Mouse (Mus musculus): ENCODE measurements around the gene Prrc2b.

DNA sequence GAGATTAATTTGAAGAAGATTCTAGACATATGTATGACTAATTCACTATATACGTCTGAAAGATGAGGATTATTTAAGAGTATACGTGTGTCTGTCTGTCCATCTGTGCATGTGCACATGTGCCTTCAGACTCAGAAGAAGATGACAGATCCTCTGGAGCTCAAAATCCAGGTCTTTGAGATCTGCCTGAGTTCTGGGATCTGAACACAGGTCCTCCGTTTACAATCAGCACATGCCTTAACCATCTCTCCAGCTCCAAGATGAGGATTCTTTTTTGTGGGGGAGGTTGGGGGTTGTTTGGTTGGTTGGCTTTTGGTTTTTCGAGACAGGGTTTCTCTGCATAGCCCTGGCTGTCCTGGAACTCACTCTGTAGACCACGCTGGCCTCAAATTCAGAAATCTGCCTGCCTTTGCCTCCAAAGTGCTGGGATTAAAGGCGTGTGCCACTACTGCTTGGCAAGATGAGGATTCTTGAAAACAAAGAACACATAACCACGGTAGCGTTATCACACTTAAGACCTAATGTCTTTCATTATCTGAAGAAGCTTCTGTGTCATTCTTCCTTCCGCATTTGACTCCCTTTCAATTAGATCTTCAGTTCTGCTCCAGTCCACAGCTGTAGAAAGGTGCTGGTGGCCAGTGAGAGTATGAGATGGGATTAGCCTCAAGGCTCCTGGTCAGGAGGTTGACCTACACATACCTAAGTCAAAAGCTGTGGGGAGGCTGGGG is 88.0 kb downstream of the Prrc2b start:
- TF ChIP-seq CTCF (IDR thresholded peaks at IDR 0.05; ENCODE audit: control insufficient read depth, insufficient read depth, low read length) (no peak), POLR2A (IDR thresholded peaks at IDR 0.05; ENCODE audit: borderline replicate concordance, control insufficient read depth, low read depth, low read length) (no peak)
